In the genomic region with DNA sequence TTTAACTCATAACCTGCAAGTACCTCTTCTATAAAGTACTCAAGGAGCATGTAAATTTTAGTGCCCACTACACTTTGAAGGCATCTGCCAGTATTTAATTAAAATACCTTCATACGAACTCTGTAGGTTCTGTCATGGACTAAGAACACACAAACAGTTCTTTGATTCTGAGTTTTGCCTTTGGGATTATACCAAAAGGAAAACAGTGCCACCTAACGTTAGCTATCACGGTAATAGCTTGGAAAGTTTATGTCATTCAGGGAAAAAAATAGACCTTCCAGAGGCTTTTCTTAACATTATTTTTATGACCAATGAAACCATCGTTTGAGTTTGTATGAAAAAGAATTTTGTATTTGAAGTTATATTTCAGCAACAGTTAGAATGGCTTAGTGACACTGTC, we compare ENCODE assay signal across 14 mouse cellular contexts.
DNase-seq lines count a peak whose midpoint lies in the region; ATAC-seq and TF ChIP-seq lines count a peak whose summit lies in the region.
"Had no signal": no experiment of that assay in that cellular context is flagged by ENCODE, and none has a peak within 500 bp of the region (broad histone marks: within the 10 kb centered on the region; RNA-seq: fewer than 3 reads in every experiment).

No protein-coding gene starts in this region.

- H3K36me3 ChIP-seq in hindbrain, embryonic 14.5 days (replicated peaks; ENCODE audit: control insufficient read depth, insufficient read depth): no peaks in the 10 kb centered on the region
- H3K36me3 ChIP-seq in hindbrain, embryonic 10.5 days: no peaks in the 10 kb centered on the region
- no peaks in the 10 kb centered on the region for H3K36me3 ChIP-seq in lung, embryonic 14.5 days (ENCODE audit: insufficient read depth)
- no peaks in the 10 kb centered on the region for H3K36me3 ChIP-seq in embryonic facial prominence, embryonic 14.5 days (ENCODE audit: control insufficient read depth, insufficient read depth, low read length)
- H3K36me3 ChIP-seq: embryonic facial prominence, embryonic 13.5 days; liver, embryonic 15.5 days had no signal

- 43% methylated on average over 4 of the region's 4 CpGs for WGBS in hindbrain, embryonic 14.5 days
- 50% methylated on average over 4 of the region's 4 CpGs for WGBS in hindbrain, embryonic 10.5 days
- WGBS in lung, embryonic 14.5 days: 33% methylated on average over 4 of the region's 4 CpGs
- WGBS in embryonic facial prominence, embryonic 14.5 days: 25% methylated on average over 4 of the region's 4 CpGs

- H3K27me3 ChIP-seq in hindbrain, embryonic 14.5 days (ENCODE audit: control insufficient read depth, insufficient read depth, low read length): no peaks in the 10 kb centered on the region
- H3K27me3 ChIP-seq in hindbrain, embryonic 10.5 days (ENCODE audit: insufficient read depth, poor library complexity, severe bottlenecking): no peaks in the 10 kb centered on the region
- no peaks in the 10 kb centered on the region for H3K27me3 ChIP-seq in lung, embryonic 14.5 days (ENCODE audit: insufficient read depth, low read length)
- H3K27me3 ChIP-seq in embryonic facial prominence, embryonic 14.5 days (replicated peaks; ENCODE audit: control insufficient read depth, insufficient read depth, low read length): no peaks in the 10 kb centered on the region
- H3K27me3 ChIP-seq: embryonic facial prominence, embryonic 13.5 days; liver, embryonic 15.5 days had no signal

- no peaks in the 10 kb centered on the region for H3K4me1 ChIP-seq in hindbrain, embryonic 14.5 days (replicated peaks; ENCODE audit: control insufficient read depth, insufficient read depth, low read length)
- H3K4me1 ChIP-seq in hindbrain, embryonic 10.5 days (replicated peaks): no peaks in the 10 kb centered on the region
- H3K4me1 ChIP-seq in lung, embryonic 14.5 days (ENCODE audit: insufficient read depth): no peaks in the 10 kb centered on the region
- no peaks in the 10 kb centered on the region for H3K4me1 ChIP-seq in embryonic facial prominence, embryonic 14.5 days (ENCODE audit: control insufficient read depth, insufficient read depth, low read length)
- H3K4me1 ChIP-seq: embryonic facial prominence, embryonic 13.5 days; liver, embryonic 15.5 days had no signal

- DNase-seq in hindbrain, embryonic 14.5 days (ENCODE audit: low spot score): peak; percentile 55
- no peak for DNase-seq in hindbrain, embryonic 10.5 days (ENCODE audit: low spot score)
- peak; percentile 55 for DNase-seq in lung, embryonic 14.5 days
- DNase-seq in lung, postnatal 36 days: no peak
- DNase-seq in NIH3T3 (ENCODE audit: low read depth): peak; percentile 6
- DNase-seq in embryonic facial prominence, embryonic 14.5 days (ENCODE audit: low spot score): peak; percentile 20
- DNase-seq: cerebellum, adult 18-20 months; heart, postnatal 14 days; kidney, postnatal 36 days had no signal

- no peak overlapping the region for H3K4me2 ChIP-seq in hindbrain, embryonic 14.5 days (replicated peaks)
- no peak overlapping the region for H3K4me2 ChIP-seq in lung, embryonic 14.5 days
- no peak overlapping the region for H3K4me2 ChIP-seq in embryonic facial prominence, embryonic 14.5 days (ENCODE audit: low read depth, low read length)
- H3K4me2 ChIP-seq: embryonic facial prominence, embryonic 13.5 days; liver, embryonic 15.5 days had no signal

- no peak overlapping the region for H3K9ac ChIP-seq in hindbrain, embryonic 14.5 days
- no peak overlapping the region for H3K9ac ChIP-seq in lung, embryonic 14.5 days
- no peak overlapping the region for H3K9ac ChIP-seq in embryonic facial prominence, embryonic 14.5 days (ENCODE audit: low read depth, low read length)
- H3K9ac ChIP-seq: embryonic facial prominence, embryonic 13.5 days; liver, embryonic 15.5 days had no signal

- H3K9me3 ChIP-seq in hindbrain, embryonic 14.5 days (ENCODE audit: control insufficient read depth, low read length): no peaks in the 10 kb centered on the region
- H3K9me3 ChIP-seq in hindbrain, embryonic 10.5 days: no peaks in the 10 kb centered on the region
- no peaks in the 10 kb centered on the region for H3K9me3 ChIP-seq in lung, embryonic 14.5 days (ENCODE audit: low read depth, low read length)
- no peaks in the 10 kb centered on the region for H3K9me3 ChIP-seq in embryonic facial prominence, embryonic 14.5 days (ENCODE audit: control insufficient read depth, low read length)
- H3K9me3 ChIP-seq: embryonic facial prominence, embryonic 13.5 days; liver, embryonic 15.5 days had no signal

- H3K27ac ChIP-seq in hindbrain, embryonic 14.5 days: no peak overlapping the region
- H3K27ac ChIP-seq in hindbrain, embryonic 10.5 days: no peak overlapping the region
- no peak overlapping the region for H3K27ac ChIP-seq in lung, embryonic 14.5 days (ENCODE audit: low read depth)
- H3K27ac ChIP-seq in embryonic facial prominence, embryonic 14.5 days (replicated peaks; ENCODE audit: low read depth, low read length): no peak overlapping the region
- H3K27ac ChIP-seq: embryonic facial prominence, embryonic 13.5 days; liver, embryonic 15.5 days had no signal

- peak; percentile 28; the same call in 1 of the 2 replicates for TF ChIP-seq CTCF in lung, embryonic 14.5 days (IDR thresholded peaks at IDR 0.05; ENCODE audit: low read depth)

- no peak overlapping the region for H3K4me3 ChIP-seq in hindbrain, embryonic 14.5 days (replicated peaks; ENCODE audit: low read length)
- no peak overlapping the region for H3K4me3 ChIP-seq in hindbrain, embryonic 10.5 days
- H3K4me3 ChIP-seq in lung, embryonic 14.5 days (ENCODE audit: low read depth, low read length): no peak overlapping the region
- no peak overlapping the region for H3K4me3 ChIP-seq in embryonic facial prominence, embryonic 14.5 days (ENCODE audit: low read depth, low read length)
- H3K4me3 ChIP-seq: embryonic facial prominence, embryonic 13.5 days; liver, embryonic 15.5 days had no signal

- no peak for ATAC-seq in hindbrain, embryonic 14.5 days (ENCODE audit: low FRiP score)
- no peak for ATAC-seq in lung, embryonic 14.5 days (ENCODE audit: insufficient read depth)
- ATAC-seq in embryonic facial prominence, embryonic 14.5 days (ENCODE audit: low read depth): no peak
- ATAC-seq in CD4-positive, CD25-positive, alpha-beta regulatory T cell, adult 4 months: no peak
- ATAC-seq: forebrain, embryonic 16.5 days; inflammation-experienced regulatory T-cells, adult 6 months had no signal

Comparison
In these comparisons a context has a peak if more than half of its experiments do, and no peak if none do; other contexts are left out.
1. DNase-seq: peak in hindbrain, embryonic 14.5 days (single experiment), lung, embryonic 14.5 days (single experiment), NIH3T3 (single experiment) and embryonic facial prominence, embryonic 14.5 days (single experiment); none in hindbrain, embryonic 10.5 days (single experiment) and lung, postnatal 36 days (single experiment).